Mouse (Mus musculus) MEL (cell line): Measurements from ENCODE around the gene 9430097D07Rik. TPM values are rescaled to one million over a fixed set of nuclear protein-coding genes. Genes with fewer than 3 reads are reported as not detected.

Experiments
- DNase-seq: peaks from one replicate; pipeline ENCODE4 v3.0.0; 2011; ENCODE audit warnings: low read depth, low spot score
- H3K27ac ChIP-seq: 2 replicates; pipeline ENCODE4 v1.5.1; 2012; ENCODE audit warnings: low read depth, mild to moderate bottlenecking, control low read depth, low read length, moderate library complexity; ENCODE audit not compliant: control insufficient read depth
- H3K27me3 ChIP-seq, 2 experiments: fragments of 150-350 bp in 1 of 2; sonication (generic) in 1 of 2; 2 replicates each; pipeline ENCODE4 v1.6.1; 2012; ENCODE audit warnings: low read length in 2 of 2, mild to moderate bottlenecking in 2 of 2, improper control_type of control experiment in 1 of 2, moderate library complexity in 1 of 2; ENCODE audit not compliant: insufficient read depth in 2 of 2, control insufficient read depth in 1 of 2
- H3K36me3 ChIP-seq, 2 experiments: 2 replicates each; pipeline ENCODE4 v1.6.1; 2012 to 2014; ENCODE audit warnings: low read length in 2 of 2, improper control_type of control experiment in 1 of 2, inconsistent platforms in 1 of 2, mild to moderate bottlenecking in 1 of 2; ENCODE audit not compliant: insufficient read depth in 2 of 2, control insufficient read depth in 1 of 2
- H3K4me1 ChIP-seq, 2 experiments: fragments of 150-350 bp in 1 of 2; sonication (generic) in 1 of 2; 2 replicates each; pipeline ENCODE4 v1.6.1; 2012; ENCODE audit warnings: low read length in 2 of 2, improper control_type of control experiment in 1 of 2, mild to moderate bottlenecking in 1 of 2; ENCODE audit not compliant: insufficient read depth in 2 of 2, control insufficient read depth in 1 of 2
- H3K4me3 ChIP-seq, 2 experiments: fragments of 150-350 bp in 1 of 2; sonication (generic) in 1 of 2; 2 replicates each; pipeline ENCODE4 v1.5.1; 2012; ENCODE audit warnings: low read depth in 2 of 2, low read length in 2 of 2, mild to moderate bottlenecking in 2 of 2, moderate library complexity in 2 of 2, control low read depth in 1 of 2, improper control_type of control experiment in 1 of 2; ENCODE audit not compliant: control insufficient read depth in 1 of 2, insufficient read depth in 1 of 2
- H3K79me2 ChIP-seq: 2 replicates; pipeline ENCODE4 v1.6.1; 2012; ENCODE audit warnings: mild to moderate bottlenecking, low read length, moderate library complexity; ENCODE audit not compliant: control insufficient read depth, poor library complexity, insufficient read depth
- H3K9ac ChIP-seq: 2 replicates; pipeline ENCODE4 v1.6.1; 2012; ENCODE audit warnings: low read depth, mild to moderate bottlenecking, control low read depth, low read length, moderate library complexity; ENCODE audit not compliant: control insufficient read depth, poor library complexity, severe bottlenecking
- H3K9me3 ChIP-seq: fragments of 150-350 bp; sonication (generic); replicated peaks from 2 replicates; pipeline ENCODE4 v1.6.1; 2012; ENCODE audit warnings: mild to moderate bottlenecking, low read length, improper control_type of control experiment, moderate library complexity; ENCODE audit not compliant: insufficient read depth
- BHLHE40 ChIP-seq: IDR thresholded peaks from 2 replicates; pipeline ENCODE4 v1.6.1; 2012; ENCODE audit warnings: low read depth, mild to moderate bottlenecking, inconsistent platforms, low read length, improper control_type of control experiment, borderline replicate concordance
- CHD1 ChIP-seq: IDR thresholded peaks from 2 replicates; pipeline ENCODE4 v1.6.1; 2012; ENCODE audit warnings: low read depth, mild to moderate bottlenecking, inconsistent platforms, low read length, improper control_type of control experiment
- CTCF ChIP-seq, 3 experiments: IDR thresholded peaks in 2 of 3; conservative IDR thresholded peaks in 1 of 3; 2 replicates each; pipeline ENCODE4 v1.5.1; 2011 to 2012; ENCODE audit warnings: low read length in 3 of 3, low read depth in 2 of 3, mild to moderate bottlenecking in 2 of 3, improper control_type of control experiment in 1 of 3, inconsistent platforms in 1 of 3, mixed read lengths in 1 of 3, moderate library complexity in 1 of 3; ENCODE audit not compliant: control insufficient read depth in 1 of 3, insufficient read depth in 1 of 3, poor library complexity in 1 of 3, severe bottlenecking in 1 of 3
- EP300 ChIP-seq, 2 experiments: IDR thresholded peaks; 2 replicates each; pipeline ENCODE4 v1.6.1; 2011; ENCODE audit warnings: improper control_type of control experiment in 2 of 2, low read length in 2 of 2, low read depth in 1 of 2, mild to moderate bottlenecking in 1 of 2
- MAZ ChIP-seq: IDR thresholded peaks from 2 replicates; pipeline ENCODE4 v1.6.1; 2012; ENCODE audit warnings: low read depth, mild to moderate bottlenecking, inconsistent platforms, low read length, improper control_type of control experiment
- MEF2A ChIP-seq: IDR thresholded peaks from 2 replicates; pipeline ENCODE4 v1.6.1; 2014; ENCODE audit warnings: low read depth, mild to moderate bottlenecking, inconsistent platforms, low read length, improper control_type of control experiment; ENCODE audit not compliant: poor library complexity, insufficient replicate concordance, severe bottlenecking; ENCODE audit errors: extremely low read depth
- MXI1 ChIP-seq: IDR thresholded peaks from 2 replicates; pipeline ENCODE4 v1.6.1; 2011; ENCODE audit warnings: mild to moderate bottlenecking, low read depth, low read length, improper control_type of control experiment
- NELFE ChIP-seq: IDR thresholded peaks from 2 replicates; pipeline ENCODE4 v1.6.1; 2011; ENCODE audit warnings: low read depth, low read length, improper control_type of control experiment
- ZNF384 ChIP-seq: IDR thresholded peaks from 2 replicates; pipeline ENCODE4 v1.6.1; 2012; ENCODE audit warnings: low read depth, mild to moderate bottlenecking, inconsistent platforms, low read length, improper control_type of control experiment
- polyA plus RNA-seq, 2 experiments: library from polyadenylated mRNA; stranded (reverse) in 1 of 2; unstranded in 1 of 2; fragments of >175 nt in 1 of 2; fragments of >200 nt in 1 of 2; gene quantifications; 2 replicates each; pipeline versions ENCODE4 v1.2.1 to v1.2.4; 2012; ENCODE audit warnings: low replicate concordance in 2 of 2, low read depth in 1 of 2; ENCODE audit not compliant: insufficient read length in 2 of 2, insufficient read depth in 1 of 2, missing spikeins in 1 of 2
- total RNA-seq: library from RNA; depleted of rRNA; stranded (reverse); fragments of 300-350 nt; gene quantifications from 2 replicates; pipeline ENCODE4 v1.2.3, GENCODE M21; 2012; rRNA removed

Gene 9430097D07Rik
- total and polyA plus RNA-seq, 3 experiments: 0.11 to 0.12 TPM; not detected in 1

GRCm38 (mm10) chr2:32524536-32525031, 50.9 kb downstream of the 9430097D07Rik start:
- H3K27ac ChIP-seq: no peak overlapping the region
- no peak overlapping the region for H3K9ac ChIP-seq
- no peak for DNase-seq
- TF ChIP-seq MAZ (no peak), MEF2A (no peak), MXI1 (no peak), NELFE (no peak), EP300 (IDR thresholded peaks at IDR 0.05; ENCODE audit: low read depth in 1 of 2, low read length in 2 of 2) (no peak), CTCF (IDR thresholded peaks at IDR 0.05 in 2 of 3, conservative IDR thresholded peaks at IDR 0.05 in 1 of 3; ENCODE audit: control insufficient read depth in 1 of 3, insufficient read depth in 1 of 3, low read depth in 2 of 3, low read length in 3 of 3, poor library complexity in 1 of 3, severe bottlenecking in 1 of 3) (no peak), ZNF384 (no peak), BHLHE40 (no peak), CHD1 (no peak)
- no peaks in the 10 kb centered on the region for H3K9me3 ChIP-seq
- H3K4me1 ChIP-seq: no peaks in the 10 kb centered on the region
- no peaks in the 10 kb centered on the region for H3K36me3 ChIP-seq
- no peak overlapping the region for H3K4me3 ChIP-seq
- peaks cover 3% of the 10 kb centered on the region in 2 experiments; a peak in 2 of 4 replicates for H3K27me3 ChIP-seq
- no peaks in the 10 kb centered on the region for H3K79me2 ChIP-seq

Other genes with a start within 250 kb of the 9430097D07Rik start
- 20.7 and 21.6 TPM in 2 replicates for gene Ciz1, start 223.4 kb downstream of the 9430097D07Rik start, total RNA-seq
- gene Ciz1, start 223.4 kb downstream of the 9430097D07Rik start, polyA plus RNA-seq: 10 to 100 TPM in 1 of 2 experiments, not detected in 1; 99.8 TPM
- 0.42 and 0.49 TPM in 2 replicates for gene Dnm1, start 222.3 kb downstream of the 9430097D07Rik start, total RNA-seq
- gene Dnm1, start 222.3 kb downstream of the 9430097D07Rik start, polyA plus RNA-seq: 1 to 10 TPM in 1 of 2 experiments, not detected in 1; 5.0 TPM
- 52.3 and 63.5 TPM in 2 replicates for gene 1110008P14Rik, start 193.7 kb downstream of the 9430097D07Rik start, total RNA-seq
- gene 1110008P14Rik, start 193.7 kb downstream of the 9430097D07Rik start, polyA plus RNA-seq: 10 to 100 TPM in 1 of 2 experiments, not detected in 1; 62.9 TPM
- gene Lcn2, start 187.4 kb downstream of the 9430097D07Rik start, total RNA-seq: not detected in 2 replicates
- gene Lcn2, start 187.4 kb downstream of the 9430097D07Rik start, polyA plus RNA-seq: not detected
- gene Ptges2, start 179.8 kb downstream of the 9430097D07Rik start, total RNA-seq: 30.4 and 33.3 TPM in 2 replicates
- gene Ptges2, start 179.8 kb downstream of the 9430097D07Rik start, polyA plus RNA-seq: 100 to 1,000 TPM in 1 of 2 experiments, 10 to 100 TPM in 1; 47.0 to 396 TPM
- gene Naif1, start 125.2 kb downstream of the 9430097D07Rik start, total RNA-seq: 4.4 and 4.9 TPM in 2 replicates
- 1 to 10 TPM in 1 of 2 experiments, not detected in 1; 8.5 TPM for gene Naif1, start 125.2 kb downstream of the 9430097D07Rik start, polyA plus RNA-seq
- gene Slc25a25, start 124.2 kb downstream of the 9430097D07Rik start, total RNA-seq: 28.1 and 32.5 TPM in 2 replicates
- 10 to 100 TPM in 1 of 2 experiments, not detected in 1; 22.3 TPM for gene Slc25a25, start 124.2 kb downstream of the 9430097D07Rik start, polyA plus RNA-seq
- 1.5 and 2.4 TPM in 2 replicates for gene Fam102a, start 40.4 kb downstream of the 9430097D07Rik start, total RNA-seq
- gene Fam102a, start 40.4 kb downstream of the 9430097D07Rik start, polyA plus RNA-seq: 1 to 10 TPM in 1 of 2 experiments, not detected in 1; 1.8 TPM
- 39.5 and 45.8 TPM in 2 replicates for gene Dpm2, start 4.8 kb downstream of the 9430097D07Rik start, total RNA-seq
- 100 to 1,000 TPM in 1 of 2 experiments, not detected in 1; 109 TPM for gene Dpm2, start 4.8 kb downstream of the 9430097D07Rik start, polyA plus RNA-seq
- 0.56 and 0.58 TPM in 2 replicates for gene Pip5kl1, start 887 bp downstream of the 9430097D07Rik start, total RNA-seq
- under 1 TPM in 1 of 2 experiments, not detected in 1; 0.22 TPM for gene Pip5kl1, start 887 bp downstream of the 9430097D07Rik start, polyA plus RNA-seq
- gene St6galnac4, start 11.4 kb upstream of the 9430097D07Rik start, total RNA-seq: 44.3 and 58.3 TPM in 2 replicates
- 100 to 1,000 TPM in 1 of 2 experiments, not detected in 1; 109 TPM for gene St6galnac4, start 11.4 kb upstream of the 9430097D07Rik start, polyA plus RNA-seq
- 9.0 and 12.5 TPM in 2 replicates for gene St6galnac6, start 24.0 kb upstream of the 9430097D07Rik start, total RNA-seq
- 10 to 100 TPM in 1 of 2 experiments, not detected in 1; 26.5 TPM for gene St6galnac6, start 24.0 kb upstream of the 9430097D07Rik start, polyA plus RNA-seq
- gene Ak1, start 46.1 kb upstream of the 9430097D07Rik start, total RNA-seq: 0.12 TPM in 1 of 2 replicates, not detected in the other
- gene Ak1, start 46.1 kb upstream of the 9430097D07Rik start, polyA plus RNA-seq: under 1 TPM in 1 of 2 experiments, not detected in 1; 0.13 TPM
- gene Eng, start 70.9 kb upstream of the 9430097D07Rik start, total RNA-seq: 0.33 and 0.73 TPM in 2 replicates
- gene Eng, start 70.9 kb upstream of the 9430097D07Rik start, polyA plus RNA-seq: 1 to 10 TPM in 1 of 2 experiments, not detected in 1; 1.0 TPM
- 32.5 and 40.0 TPM in 2 replicates for gene Fpgs, start 128.5 kb upstream of the 9430097D07Rik start, total RNA-seq
- gene Fpgs, start 128.5 kb upstream of the 9430097D07Rik start, polyA plus RNA-seq: 10 to 100 TPM in 1 of 2 experiments, not detected in 1; 73.9 TPM
- gene Cdk9, start 137.4 kb upstream of the 9430097D07Rik start, total RNA-seq: 30.9 and 37.7 TPM in 2 replicates
- 100 to 1,000 TPM in 1 of 2 experiments, not detected in 1; 125 TPM for gene Cdk9, start 137.4 kb upstream of the 9430097D07Rik start, polyA plus RNA-seq
- gene Sh2d3c, start 145.4 kb upstream of the 9430097D07Rik start, total RNA-seq: 0.19 and 0.26 TPM in 2 replicates
- under 1 TPM in 1 of 2 experiments, not detected in 1; 0.43 TPM for gene Sh2d3c, start 145.4 kb upstream of the 9430097D07Rik start, polyA plus RNA-seq
- gene 6330409D20Rik, start 165.3 kb upstream of the 9430097D07Rik start, total RNA-seq: not detected in 2 replicates
- gene 6330409D20Rik, start 165.3 kb upstream of the 9430097D07Rik start, polyA plus RNA-seq: not detected
- gene Tor2a, start 181.6 kb upstream of the 9430097D07Rik start, total RNA-seq: 46.6 and 54.7 TPM in 2 replicates
- 10 to 100 TPM in 1 of 2 experiments, not detected in 1; 62.2 TPM for gene Tor2a, start 181.6 kb upstream of the 9430097D07Rik start, polyA plus RNA-seq
- 0.26 and 0.69 TPM in 2 replicates for gene Ttc16, start 199.9 kb upstream of the 9430097D07Rik start, total RNA-seq
- under 1 TPM in 1 of 2 experiments, not detected in 1; 0.35 TPM for gene Ttc16, start 199.9 kb upstream of the 9430097D07Rik start, polyA plus RNA-seq
- 18.0 and 27.9 TPM in 2 replicates for gene Ptrh1, start 200.1 kb upstream of the 9430097D07Rik start, total RNA-seq
- gene Ptrh1, start 200.1 kb upstream of the 9430097D07Rik start, polyA plus RNA-seq: 10 to 100 TPM in 1 of 2 experiments, not detected in 1; 12.3 TPM
- 0.12 and 0.13 TPM in 2 replicates for gene Cfap157, start 208.7 kb upstream of the 9430097D07Rik start, total RNA-seq
- 1 to 10 TPM in 1 of 2 experiments, not detected in 1; 2.3 TPM for gene Cfap157, start 208.7 kb upstream of the 9430097D07Rik start, polyA plus RNA-seq